Comparison of ENCODE assay signal across 8 mouse cellular contexts in the genomic region with DNA sequence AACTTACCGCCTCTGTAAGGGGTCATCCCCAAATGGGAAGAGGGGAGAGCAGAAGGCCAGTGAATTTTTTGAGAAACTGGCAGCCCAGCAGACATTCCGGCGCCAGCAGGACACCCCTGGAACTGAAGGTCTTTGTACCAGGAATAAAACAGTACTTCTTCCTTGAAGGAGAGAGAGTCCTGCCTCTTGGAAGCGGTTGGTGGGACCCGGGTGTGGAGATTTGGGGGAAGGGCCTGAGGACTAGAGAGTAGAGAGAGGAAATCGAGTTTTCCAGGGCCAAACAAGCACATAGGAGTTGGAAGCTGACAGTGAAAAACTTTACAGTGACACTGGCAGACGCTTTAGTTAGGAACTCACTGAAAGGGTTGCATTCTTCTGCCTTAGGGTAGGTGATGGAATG.
DNase-seq lines count a peak whose midpoint lies in the region; ATAC-seq lines count a peak whose summit lies in the region.

No protein-coding gene starts in this region.

- H3K36me3 ChIP-seq in neural tube, embryonic 11.5 days (ENCODE audit: control insufficient read depth, insufficient read depth, low read length), result no peaks in the 10 kb centered on the region
- H3K36me3 ChIP-seq in limb, embryonic 10.5 days, result no peaks in the 10 kb centered on the region
- H3K36me3 ChIP-seq in stomach, embryonic 16.5 days (ENCODE audit: control insufficient read depth, insufficient read depth, low read length), result no peaks in the 10 kb centered on the region

- 0 out of 2 replicates have a peak overlapping the region, but pooled peaks have one; percentile 42 for H3K9ac ChIP-seq in neural tube, embryonic 11.5 days (ENCODE audit: low read length)
- H3K9ac ChIP-seq in stomach, embryonic 16.5 days (ENCODE audit: low read length), result no peak overlapping the region

- peak overlapping the region; percentile 66 for H3K4me2 ChIP-seq in neural tube, embryonic 11.5 days (ENCODE audit: low read depth)
- H3K4me2 ChIP-seq in stomach, embryonic 16.5 days (ENCODE audit: low read depth, low read length), result no peak overlapping the region

- 5% methylated on average over 7 of the region's 7 CpGs for WGBS in neural tube, embryonic 11.5 days
- WGBS in limb, embryonic 10.5 days, result 7% methylated on average over 7 of the region's 7 CpGs
- WGBS in stomach, embryonic 16.5 days, result 37% methylated on average over 7 of the region's 7 CpGs

- no peak for ATAC-seq in neural tube, embryonic 11.5 days (ENCODE audit: insufficient read depth, low FRiP score, low TSS enrichment)
- no peak for ATAC-seq in stomach, embryonic 16.5 days (ENCODE audit: insufficient read depth, low FRiP score)

- no peak overlapping the region for H3K27ac ChIP-seq in neural tube, embryonic 11.5 days (ENCODE audit: low read depth, low read length)
- peak overlapping the region; percentile 61 for H3K27ac ChIP-seq in limb, embryonic 10.5 days
- no peak overlapping the region for H3K27ac ChIP-seq in stomach, embryonic 16.5 days (ENCODE audit: low read length)

- H3K9me3 ChIP-seq in neural tube, embryonic 11.5 days (ENCODE audit: control insufficient read depth, low read length), result no peaks in the 10 kb centered on the region
- H3K9me3 ChIP-seq in limb, embryonic 10.5 days (replicated peaks), result no peaks in the 10 kb centered on the region
- no peaks in the 10 kb centered on the region for H3K9me3 ChIP-seq in stomach, embryonic 16.5 days (replicated peaks; ENCODE audit: control insufficient read depth, low read length)

- peak; percentile 49 for DNase-seq in embryo, embryonic 10.5 days (ENCODE audit: low spot score)
- DNase-seq in embryo, embryonic 10 days (ENCODE audit: low spot score), result no peak
- DNase-seq in neural tube, embryonic 11.5 days (ENCODE audit: low spot score), result peak; percentile 22
- DNase-seq in neural tube, embryonic 10.5 days (ENCODE audit: extremely low spot score, low spot score), result no peak
- no peak for DNase-seq in limb, embryonic 10.5 days (ENCODE audit: low spot score)
- no peak for DNase-seq in ovary, postnatal 14 days (ENCODE audit: low spot score)
- DNase-seq in frontal cortex, postnatal 10 days (ENCODE audit: low spot score in 2 of 2), result no peak

- H3K4me3 ChIP-seq in neural tube, embryonic 11.5 days (ENCODE audit: low read depth, low read length), result peak overlapping the region; percentile 35; the same call in 1 of the 2 replicates
- H3K4me3 ChIP-seq in limb, embryonic 10.5 days, result peak overlapping the region; percentile 50
- peak overlapping the region; percentile 44; the same call in 1 of the 2 replicates for H3K4me3 ChIP-seq in stomach, embryonic 16.5 days (replicated peaks; ENCODE audit: low read length)

- peaks cover 29% of the 10 kb centered on the region for H3K4me1 ChIP-seq in neural tube, embryonic 11.5 days (ENCODE audit: control insufficient read depth, insufficient read depth, low read length)
- H3K4me1 ChIP-seq in limb, embryonic 10.5 days, result peaks cover 39% of the 10 kb centered on the region
- peaks cover 19% of the 10 kb centered on the region; the same call in 1 of the 2 replicates for H3K4me1 ChIP-seq in stomach, embryonic 16.5 days (ENCODE audit: control insufficient read depth, insufficient read depth, low read length)

- H3K27me3 ChIP-seq in neural tube, embryonic 11.5 days (ENCODE audit: control insufficient read depth, insufficient read depth, low read length), result no peaks in the 10 kb centered on the region
- peaks cover 38% of the 10 kb centered on the region for H3K27me3 ChIP-seq in limb, embryonic 10.5 days (ENCODE audit: low read depth, poor library complexity, severe bottlenecking)
- H3K27me3 ChIP-seq in stomach, embryonic 16.5 days (ENCODE audit: control insufficient read depth, insufficient read depth, low read length), result 0 out of 2 replicates have a peak, but pooled peaks cover 9% of the 10 kb centered on the region

Comparison
In these comparisons a context has a peak if more than half of its experiments do, and no peak if none do; other contexts are left out.
1. DNase-seq: peak in embryo, embryonic 10.5 days (single experiment) and neural tube, embryonic 11.5 days (single experiment); none in embryo, embryonic 10 days (single experiment), neural tube, embryonic 10.5 days (single experiment), limb, embryonic 10.5 days (single experiment), ovary, postnatal 14 days (single experiment) and frontal cortex, postnatal 10 days (0 of 2).
2. Peak in every context shown above with its lines, with median percentiles within 50 percentile points of each other: H3K4me3 ChIP-seq.